Mouse (Mus musculus) CH12.LX (cell line): ENCODE results near the gene Cdh4.

Source experiments
- CTCF ChIP-seq, 2 experiments: IDR thresholded peaks in 1 of 2; conservative IDR thresholded peaks in 1 of 2; 2 replicates each; pipeline ENCODE4 v1.5.1; 2011 to 2012; ENCODE audit warnings: low read depth in 2 of 2, low read length in 2 of 2, improper control_type of control experiment in 1 of 2, inconsistent platforms in 1 of 2, mild to moderate bottlenecking in 1 of 2, moderate library complexity in 1 of 2
- POLR2A ChIP-seq: IDR thresholded peaks from 2 replicates; pipeline ENCODE4 v1.6.1; 2011; ENCODE audit warnings: low read depth, mild to moderate bottlenecking, improper control_type of control experiment, low read length
- SIN3A ChIP-seq: IDR thresholded peaks from 2 replicates; pipeline ENCODE4 v1.6.1; 2012; ENCODE audit warnings: low read length, improper control_type of control experiment, inconsistent platforms
- TBP ChIP-seq: conservative IDR thresholded peaks from 2 replicates; pipeline ENCODE4 v1.6.1; 2011; ENCODE audit warnings: low read depth, low read length, improper control_type of control experiment
- USF2 ChIP-seq: conservative IDR thresholded peaks from 2 replicates; pipeline ENCODE4 v1.6.1; 2011; ENCODE audit warnings: low read depth, low read length, improper control_type of control experiment

DNA sequence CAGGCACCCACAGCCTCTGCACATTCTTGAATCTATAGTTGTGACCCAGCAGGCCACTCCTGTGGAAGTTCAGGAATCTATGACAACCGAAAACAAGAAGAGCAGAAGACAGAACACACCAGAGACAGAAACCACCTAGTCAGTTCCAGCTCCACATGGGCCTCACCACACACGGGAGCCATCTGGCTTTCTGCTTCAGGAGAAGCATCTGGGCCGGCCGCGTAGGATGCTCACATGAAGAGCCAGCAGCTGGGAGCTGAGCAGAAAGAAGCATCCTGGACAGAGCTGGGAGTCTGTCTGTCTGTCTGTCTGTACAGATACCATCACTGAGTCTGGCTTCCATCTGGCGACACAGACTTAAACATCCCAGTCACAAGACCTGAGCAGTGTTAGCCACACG, 76.9 kb downstream of the Cdh4 start:
- no peak for TF ChIP-seq POLR2A
- TF ChIP-seq SIN3A = no peak
- no peak for TF ChIP-seq USF2
- no peak for TF ChIP-seq CTCF (conservative IDR thresholded peaks at IDR 0.05 in 1 of 2, IDR thresholded peaks at IDR 0.05 in 1 of 2; ENCODE audit: low read depth in 2 of 2, low read length in 2 of 2)
- TF ChIP-seq TBP = no peak
